Mouse (Mus musculus) bone marrow macrophage, adult 2 months (primary cell): ENCODE results near the gene Kif1b.

ENCODE experiments used
- CTCF ChIP-seq: IDR thresholded peaks from 2 replicates; pipeline ENCODE4 v1.5.1; 2012; ENCODE audit warnings: low read depth, mild to moderate bottlenecking, low read length, moderate library complexity
- POLR2A ChIP-seq: IDR thresholded peaks from 2 replicates; pipeline ENCODE4 v1.6.1; 2012; ENCODE audit warnings: mild to moderate bottlenecking, low read depth, low read length, borderline replicate concordance

GRCm38 (mm10) chr4:149149196-149149595 is 158.3 kb downstream of the Kif1b start:
- no peak for TF ChIP-seq POLR2A
- no peak for TF ChIP-seq CTCF
